Mouse (Mus musculus) olfactory bulb, adult 2 months (tissue): ENCODE measurements at regions not wholly inside any gene's neighbourhood (a gene's known extent, or its start where the extent isn't known, plus 50 kb on each side); places are given as distances from the start of the nearest gene placed in this dataset.

Source experiments
- CTCF ChIP-seq: fragments of 200-500 bp; IDR thresholded peaks from 2 replicates; pipeline ENCODE4 v1.5.1; 2012; ENCODE audit warnings: low read depth, mild to moderate bottlenecking, low read length, moderate library complexity; ENCODE audit not compliant: insufficient read depth
- POLR2A ChIP-seq: fragments of 200-500 bp; IDR thresholded peaks from 2 replicates; pipeline ENCODE4 v1.6.1; 2012; ENCODE audit warnings: mild to moderate bottlenecking, low read depth, low read length, moderate library complexity; ENCODE audit not compliant: insufficient read depth

- TF ChIP-seq CTCF (no peak), POLR2A (no peak)
Observed at GRCm38 (mm10) chr10:117941266-117941651, 95.4 kb upstream of the Rap1b start.
